Mouse (Mus musculus) fat pad, adult 2 months (tissue): ENCODE data around the gene Sstr5.

Source experiments
- DNase-seq: peaks from one replicate; pipeline ENCODE4 v3.0.0-alpha.2; 2011; ENCODE audit warnings: low read depth, low spot score; ENCODE audit errors: extremely low read depth

The Sstr5 gene

GRCm38 (mm10) chr17:25497013-25497412, at the start of gene Sstr5:
Gene Sstr5, minus strand, starts transcription at chr17:25497288.
- no peak for DNase-seq

GRCm38 (mm10) chr17:25541768-25542167, 44.7 kb upstream of the Sstr5 start:
- no peak for DNase-seq

DNA sequence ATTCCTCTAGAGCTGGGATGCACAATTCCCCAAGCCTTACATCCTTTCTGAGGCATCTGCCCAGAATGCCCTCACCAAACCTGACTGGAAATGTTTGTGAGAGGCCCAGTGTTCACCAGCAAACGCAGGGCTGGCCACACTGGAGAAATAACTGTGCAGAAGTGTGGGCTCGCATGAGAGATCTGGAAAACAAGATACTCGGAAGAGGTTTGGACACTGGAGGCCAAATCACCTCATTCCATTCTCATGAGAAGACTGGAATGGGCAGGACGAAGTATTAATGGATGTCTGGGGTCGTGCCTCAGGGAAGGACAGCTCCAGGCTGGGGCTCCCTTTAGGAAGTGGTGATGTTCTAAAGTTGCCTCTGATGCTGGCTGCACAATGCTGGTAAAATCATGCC, 43.6 kb upstream of the Sstr5 start:
- DNase-seq: no peak

DNA sequence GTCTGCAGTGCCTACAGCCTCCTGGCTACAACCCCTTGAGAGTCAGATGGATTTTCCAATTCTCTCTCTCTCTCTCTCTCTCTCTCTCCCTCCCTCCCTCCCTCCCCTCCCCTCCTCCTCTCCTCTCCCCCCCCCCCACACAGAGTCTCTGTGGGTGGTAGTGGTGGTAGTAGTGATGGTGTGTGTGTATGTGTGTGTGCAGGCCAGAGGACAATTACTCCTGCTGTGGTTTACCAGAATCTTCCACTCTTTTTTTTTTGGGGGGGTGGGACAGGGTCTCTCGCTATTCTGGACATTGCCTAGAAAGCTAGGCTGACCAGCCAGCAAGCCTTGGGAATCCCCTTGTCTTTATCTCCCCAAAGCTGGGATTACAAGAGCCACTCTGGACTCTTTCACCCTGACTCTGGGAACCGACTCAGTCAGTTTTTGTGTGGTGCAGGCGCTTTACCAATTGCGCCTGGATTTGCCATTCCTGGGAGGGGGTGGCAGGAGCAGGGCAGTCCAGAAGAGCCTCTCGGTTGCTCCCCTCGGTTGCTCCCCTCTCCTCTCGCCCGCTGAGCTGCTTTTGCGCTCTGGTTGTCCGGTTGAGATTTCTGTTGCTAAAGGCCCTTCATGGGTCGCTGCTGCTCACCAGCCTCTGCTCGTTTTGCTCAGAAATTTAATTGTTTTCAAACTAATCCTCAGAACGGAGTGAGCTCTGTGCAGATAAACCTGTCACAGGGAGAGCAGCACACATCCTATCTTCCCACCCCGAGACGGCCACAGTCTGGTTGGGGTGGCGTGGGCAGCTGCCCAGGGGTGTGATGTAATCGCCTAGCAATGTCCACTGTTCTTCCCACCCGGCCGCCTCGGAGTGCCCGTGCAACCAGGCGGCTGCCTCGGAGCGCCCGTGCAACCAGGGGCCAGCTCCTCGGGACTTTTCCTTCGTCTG, 42.1 kb upstream of the Sstr5 start:
- no peak for DNase-seq

- no peak for DNase-seq
These were observed 33.4 kb upstream of the Sstr5 start for GRCm38 (mm10) chr17:25530357-25531022.

GRCm38 (mm10) chr17:25522080-25522479, 25.0 kb upstream of the Sstr5 start:
- no peak for DNase-seq

- DNase-seq: no peak
These were observed 23.4 kb upstream of the Sstr5 start for GRCm38 (mm10) chr17:25520492-25520891.

DNA sequence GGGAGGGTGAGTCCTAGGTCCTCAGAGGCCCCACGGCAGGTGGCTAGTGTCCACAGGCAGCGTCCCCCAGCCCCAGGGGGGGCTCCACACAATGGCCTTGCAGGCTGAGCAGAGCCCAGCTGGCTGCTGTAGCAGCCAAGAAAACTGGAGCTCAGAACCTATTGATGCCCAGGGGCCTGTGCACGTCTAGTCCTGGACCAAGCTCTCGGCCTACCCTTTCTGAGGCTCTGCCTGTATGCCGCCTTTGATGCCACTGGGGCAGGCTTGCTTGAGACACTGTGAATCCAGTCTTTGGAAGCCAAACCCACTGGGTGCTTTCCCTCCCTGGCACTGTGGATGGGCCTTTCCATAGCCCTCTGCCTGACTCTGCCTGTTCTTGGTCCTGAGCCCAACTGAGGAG, 22.4 kb upstream of the Sstr5 start:
- no peak for DNase-seq

- no peak for DNase-seq
These were observed 21.1 kb upstream of the Sstr5 start for GRCm38 (mm10) chr17:25518144-25518543.

DNA sequence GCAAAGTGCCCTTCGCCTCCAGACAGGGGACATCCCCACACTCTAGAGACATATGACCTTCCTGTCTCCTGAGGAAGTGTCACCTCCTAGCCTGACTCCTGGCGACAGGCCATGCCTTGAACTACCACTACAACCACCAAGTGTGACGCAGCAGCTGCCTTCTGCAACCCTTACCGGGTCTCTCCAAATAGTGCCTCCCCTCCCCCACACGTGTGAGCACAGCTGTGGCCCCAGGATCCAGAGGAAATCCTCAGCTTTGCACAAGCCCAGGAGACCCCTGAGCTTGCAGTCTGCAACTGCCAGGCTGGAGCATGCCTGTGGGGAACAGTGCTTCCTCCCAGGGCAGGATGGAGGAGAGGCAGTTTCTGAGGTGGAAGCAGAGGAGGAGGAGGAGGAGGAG, 19.2 kb upstream of the Sstr5 start:
- DNase-seq: no peak

DNA sequence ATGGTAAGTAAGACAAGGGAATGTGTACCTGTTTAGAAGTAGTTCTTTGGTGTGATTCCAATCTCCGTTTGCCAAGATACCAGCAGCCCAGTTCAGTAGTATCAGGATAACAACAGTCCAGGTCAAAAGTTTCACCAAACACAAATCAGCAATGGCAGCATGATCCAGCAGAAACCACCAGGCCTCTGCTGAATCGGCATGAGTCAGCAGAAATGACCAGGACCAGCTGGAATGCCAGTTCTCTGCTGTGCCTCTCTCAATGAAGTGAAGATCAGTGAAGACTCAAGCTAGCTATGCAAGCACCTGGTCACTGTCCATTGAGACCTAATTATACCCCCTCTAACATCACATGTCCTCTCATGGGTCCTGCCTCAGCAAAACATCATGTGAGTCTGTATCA, 17.0 kb upstream of the Sstr5 start:
- DNase-seq: no peak

GRCm38 (mm10) chr17:25511876-25512275, 14.8 kb upstream of the Sstr5 start:
- no peak for DNase-seq

DNA sequence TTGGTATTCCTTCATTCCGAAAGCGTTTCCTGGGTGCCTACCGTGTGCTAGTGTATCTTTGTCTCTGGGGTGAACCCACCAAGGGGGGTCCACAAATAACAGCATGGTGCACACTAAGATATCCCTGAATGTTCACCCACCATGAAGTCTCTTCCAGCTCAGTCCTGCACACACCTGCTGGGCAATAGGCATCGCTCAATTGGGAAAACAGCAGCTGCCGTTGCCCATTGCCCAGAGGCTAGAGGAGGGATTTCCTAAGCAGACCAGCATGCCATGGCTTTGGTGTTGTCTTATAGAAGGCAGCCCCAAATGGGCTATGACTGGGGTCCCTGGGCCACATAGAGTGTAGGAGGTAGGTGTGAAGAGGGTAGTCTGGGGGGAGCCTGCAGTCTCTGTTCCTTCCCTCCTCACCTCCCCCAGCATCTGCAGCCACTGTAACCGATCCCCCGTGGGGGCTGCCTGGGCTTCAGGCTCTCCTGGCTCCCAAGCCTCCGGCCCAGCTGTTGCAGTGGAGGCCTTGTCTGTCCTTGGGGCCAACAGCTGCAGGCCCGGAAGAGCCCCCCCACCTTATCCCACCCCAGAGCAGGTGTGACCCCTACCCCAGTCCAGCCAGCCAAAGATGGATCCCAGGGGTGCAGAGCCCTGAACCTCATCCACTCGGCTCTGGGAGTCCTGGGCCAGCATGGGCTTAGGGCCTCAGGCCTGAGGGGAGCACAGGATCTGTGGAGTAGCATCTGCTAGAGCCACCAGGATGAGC, 13.2 kb upstream of the Sstr5 start:
- DNase-seq: no peak

- no peak for DNase-seq
These were observed 11.9 kb upstream of the Sstr5 start for GRCm38 (mm10) chr17:25508860-25509577.

DNA sequence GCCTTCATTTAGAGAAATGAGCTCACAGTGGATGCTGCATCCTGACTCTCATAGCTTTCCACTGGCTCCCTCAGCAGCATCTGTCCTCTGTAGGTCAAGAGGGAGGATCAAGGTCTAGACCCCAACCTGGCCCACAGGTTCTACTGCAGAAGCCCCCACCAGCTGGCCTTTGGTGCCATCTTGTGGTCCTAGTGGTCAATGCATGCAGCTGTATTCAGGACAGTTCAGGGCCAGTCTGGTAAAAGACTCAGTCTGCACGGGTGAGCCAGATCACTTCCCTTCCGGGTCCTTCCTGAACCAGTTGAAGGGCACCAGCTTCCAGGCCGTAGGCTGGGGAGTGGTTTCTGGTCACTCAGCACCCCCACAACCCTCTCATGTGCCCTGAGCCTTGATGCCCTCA, 10.7 kb upstream of the Sstr5 start:
- DNase-seq: no peak

DNA sequence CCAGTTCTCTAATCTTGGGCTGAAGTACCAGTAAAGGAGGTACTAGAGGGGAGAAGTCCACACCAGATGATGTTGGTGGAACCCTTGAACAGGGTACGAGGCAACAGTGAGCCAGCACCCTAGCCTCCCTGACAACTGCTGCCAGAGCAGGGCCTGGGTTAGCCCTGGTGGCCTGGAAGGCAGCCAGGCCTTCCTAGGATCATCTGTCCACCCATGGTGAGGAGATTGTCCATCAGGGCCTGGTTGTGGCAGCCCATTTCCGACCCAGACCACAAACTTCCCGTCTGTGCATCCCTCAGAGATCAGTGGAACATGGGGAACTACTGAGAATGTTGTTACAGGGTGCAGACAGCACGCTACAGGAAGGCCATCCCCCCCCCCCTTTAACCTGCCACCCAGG, 5.5 kb upstream of the Sstr5 start:
- DNase-seq: no peak

GRCm38 (mm10) chr17:25482092-25482491, 15.0 kb downstream of the Sstr5 start:
- no peak for DNase-seq

DNA sequence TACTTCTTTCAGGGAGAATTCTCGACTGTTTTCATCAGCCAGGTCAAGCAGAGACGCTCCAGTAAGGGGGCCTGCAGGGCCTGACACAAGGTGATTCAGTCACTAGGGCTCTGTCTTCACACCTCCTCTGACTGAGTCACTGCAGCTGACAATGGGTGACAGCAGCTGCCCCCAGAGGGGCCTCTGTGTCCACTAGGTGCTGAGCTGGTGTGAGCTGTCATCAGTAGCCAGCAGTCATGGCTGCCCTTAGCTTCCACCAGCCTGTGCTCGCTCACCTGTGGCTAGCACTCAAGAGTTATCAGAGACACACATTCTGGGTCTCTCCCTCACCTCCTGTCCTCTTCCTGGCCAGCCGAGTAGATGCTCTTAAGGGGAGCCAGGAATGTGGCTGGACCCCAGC, 16.3 kb downstream of the Sstr5 start:
- DNase-seq: no peak

DNA sequence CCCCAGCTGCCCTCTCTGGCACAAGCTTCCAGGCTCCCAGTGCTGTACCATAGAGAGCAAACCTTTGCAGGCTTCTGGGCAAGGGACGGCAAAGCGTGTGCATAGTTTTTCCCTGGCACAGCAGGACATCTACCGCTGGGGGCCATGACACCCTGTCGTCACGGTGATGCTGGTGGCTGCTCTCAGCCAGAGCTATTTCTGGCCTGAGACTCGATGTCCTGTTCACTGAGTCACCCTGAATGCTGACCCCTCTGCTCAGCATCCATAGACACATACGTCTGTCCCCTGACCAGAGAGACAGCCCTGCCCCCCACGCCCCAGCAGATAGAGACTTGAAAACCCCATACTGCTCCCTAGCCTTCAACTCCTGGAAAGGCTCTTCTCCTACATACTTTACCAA, 16.9 kb downstream of the Sstr5 start:
- no peak for DNase-seq

DNA sequence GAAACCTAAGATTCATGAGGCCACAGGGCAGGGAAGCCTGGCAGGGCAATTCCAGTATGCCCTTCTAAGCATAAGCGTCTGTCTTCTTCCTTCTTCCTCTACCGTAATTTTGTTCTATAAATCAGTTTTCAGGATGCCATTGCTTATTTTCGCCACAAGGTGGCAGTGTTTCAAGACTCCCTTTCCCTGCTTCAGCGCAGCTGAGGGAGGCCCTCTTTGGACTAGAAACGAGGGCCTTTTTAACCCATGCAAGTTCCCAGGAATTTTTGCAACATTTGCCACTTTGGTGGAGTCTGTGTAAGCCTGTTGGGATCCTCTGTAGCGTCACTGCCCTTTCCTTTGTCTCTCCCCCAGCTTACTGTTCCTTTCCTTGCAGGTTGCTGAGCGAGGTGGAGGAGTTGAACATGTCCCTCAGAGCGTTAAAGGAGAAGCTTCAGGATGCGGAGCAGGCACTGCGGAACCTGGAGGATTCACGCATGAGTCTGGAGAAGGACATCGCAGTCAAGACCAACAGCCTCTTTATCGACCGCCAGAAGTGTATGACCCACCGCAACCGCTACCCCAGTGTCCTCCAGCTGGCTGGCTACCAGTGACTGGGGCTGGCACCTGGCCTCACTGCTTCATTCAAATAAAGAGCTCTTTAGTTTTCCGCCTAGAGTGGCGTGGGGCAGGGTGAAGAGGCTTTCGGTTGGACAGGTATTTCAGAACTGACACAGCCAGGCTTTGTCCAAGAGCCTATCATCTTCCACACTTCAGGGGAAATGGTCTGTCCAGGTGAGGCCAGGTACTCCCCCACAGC, 20.9 kb downstream of the Sstr5 start:
- no peak for DNase-seq
